Mouse (Mus musculus) CD4-positive, CD25-positive, alpha-beta regulatory T cell, adult 2 months (primary cell): ENCODE measurements around the gene Kcna5.
A peak's percentile ranks its signal among the peaks of the same experiment; 100 is the strongest.

Source experiments
- DNase-seq: peaks from one replicate; pipeline ENCODE4 v3.0.0-alpha.2; 2012; ENCODE audit warnings: low read depth, low spot score

Gene Kcna5

GRCm38 (mm10) chr6:126536926-126537325, 1.7 kb upstream of the Kcna5 start:
- no peak for DNase-seq

DNA sequence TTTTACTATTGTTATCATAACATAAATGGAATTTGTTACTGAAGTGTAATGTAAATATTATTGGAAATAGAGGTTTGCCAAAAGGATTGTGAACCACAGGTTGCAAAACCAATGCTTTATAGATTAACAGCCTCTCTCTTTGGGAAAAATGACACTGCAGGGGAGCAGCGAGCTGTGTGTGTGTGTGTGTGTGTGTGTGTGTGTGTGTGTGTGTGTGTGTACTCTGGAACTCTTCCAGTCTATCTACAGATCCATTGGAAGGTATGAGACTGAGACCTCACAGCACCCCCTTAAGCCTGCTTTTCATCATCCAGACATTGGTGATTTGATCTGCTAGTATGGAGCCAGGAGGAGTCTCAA, 679 bp upstream of the Kcna5 start:
- no peak for DNase-seq

DNA sequence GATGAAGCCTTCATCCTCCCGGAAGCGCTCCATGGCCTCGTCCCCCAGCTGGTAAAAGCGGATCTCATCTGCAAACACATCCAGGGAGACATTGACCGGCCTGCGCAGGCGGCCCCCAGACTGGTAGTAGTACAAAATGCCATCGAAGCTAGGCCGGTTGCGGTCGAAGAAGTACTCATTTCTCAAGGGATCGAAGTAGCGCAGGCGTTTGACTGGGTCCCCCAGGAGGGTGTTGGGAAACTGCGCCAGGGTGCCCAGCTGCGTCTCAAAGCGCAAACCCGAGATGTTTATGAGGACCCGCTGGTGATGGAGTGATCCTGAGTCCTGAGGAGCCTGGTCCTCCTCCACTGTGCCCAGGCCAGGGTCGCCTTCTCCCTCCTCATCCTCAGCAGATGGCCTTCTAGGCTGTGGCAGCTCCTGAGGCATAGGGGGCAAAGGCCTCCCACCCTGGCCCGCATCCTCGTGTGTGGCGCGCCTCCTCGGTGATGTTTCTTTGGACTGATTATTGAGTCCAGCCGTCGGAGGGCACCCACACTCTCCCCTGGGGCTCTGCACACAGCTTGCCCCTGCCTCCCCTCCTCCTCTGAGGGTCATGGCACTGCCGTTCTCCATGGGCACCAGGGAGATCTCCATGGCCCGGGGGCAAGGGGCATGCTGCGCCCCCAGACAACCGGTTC, 543 bp downstream of the Kcna5 start:
- no peak for DNase-seq

DNA sequence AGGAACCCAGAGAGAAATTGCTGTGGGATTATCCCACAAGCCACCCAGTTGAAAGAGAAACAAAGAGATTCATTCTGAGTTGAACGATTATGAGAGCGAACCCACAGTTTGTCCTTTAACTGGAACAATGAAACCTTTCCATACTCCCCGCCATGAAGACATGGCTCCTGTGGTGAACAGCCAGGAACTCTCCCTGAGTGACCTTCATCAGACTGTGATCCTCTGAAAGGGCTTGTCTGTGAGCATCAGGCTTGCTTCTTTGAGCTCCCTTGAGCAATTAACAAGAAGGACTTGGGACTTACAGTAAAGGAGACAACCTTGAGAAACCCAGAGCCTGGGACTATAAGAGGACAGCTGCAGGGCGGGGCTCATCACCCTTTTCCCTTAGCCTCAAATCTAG, 3.9 kb downstream of the Kcna5 start:
- no peak for DNase-seq

DNA sequence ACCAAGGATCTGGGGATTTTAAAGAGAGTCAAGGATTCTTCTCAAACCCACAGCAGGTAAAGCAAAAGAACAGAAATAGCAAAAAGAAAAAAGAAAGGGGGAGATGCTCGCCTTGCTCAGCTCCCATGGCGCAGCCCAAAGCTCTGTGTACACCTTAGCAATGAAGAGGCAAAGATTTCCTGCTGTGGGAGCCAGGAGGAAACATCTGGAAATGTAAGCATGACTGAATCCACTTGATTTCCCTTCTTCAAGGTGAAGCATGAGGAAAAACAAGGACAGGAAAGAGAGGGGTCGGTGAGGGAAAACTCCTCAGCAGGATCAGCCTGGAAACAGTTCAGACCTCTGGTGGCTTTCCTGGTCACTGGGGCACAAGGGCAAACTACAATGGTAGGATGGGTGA, 5.2 kb downstream of the Kcna5 start:
- DNase-seq: no peak

- DNase-seq: no peak
Measured at GRCm38 (mm10) chr6:126514720-126515119, 20.5 kb downstream of the Kcna5 start.

GRCm38 (mm10) chr6:126513714-126514248, 21.4 kb downstream of the Kcna5 start:
- no peak for DNase-seq

DNA sequence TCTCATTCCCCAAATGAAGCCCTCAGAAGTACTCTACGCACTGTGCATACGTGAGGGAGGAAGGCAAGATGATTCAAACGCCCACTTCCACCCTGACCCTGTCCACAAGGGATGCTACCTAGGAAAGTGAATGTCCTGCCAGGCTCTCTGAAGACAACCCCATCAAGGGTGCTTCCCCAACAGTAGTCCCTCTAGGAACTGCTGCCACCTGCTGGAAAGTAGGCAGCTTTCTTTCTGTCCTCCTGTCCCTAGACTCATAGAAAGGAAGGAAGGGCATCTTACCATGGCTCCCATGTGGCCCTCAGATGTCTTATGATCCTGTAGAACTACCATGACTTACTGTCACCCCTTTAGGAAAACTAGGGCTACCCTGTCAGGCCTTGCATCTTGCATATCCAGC, 22.1 kb downstream of the Kcna5 start:
- DNase-seq: no peak

- no peak for DNase-seq
Measured at GRCm38 (mm10) chr6:126508671-126509070, 26.5 kb downstream of the Kcna5 start.

DNA sequence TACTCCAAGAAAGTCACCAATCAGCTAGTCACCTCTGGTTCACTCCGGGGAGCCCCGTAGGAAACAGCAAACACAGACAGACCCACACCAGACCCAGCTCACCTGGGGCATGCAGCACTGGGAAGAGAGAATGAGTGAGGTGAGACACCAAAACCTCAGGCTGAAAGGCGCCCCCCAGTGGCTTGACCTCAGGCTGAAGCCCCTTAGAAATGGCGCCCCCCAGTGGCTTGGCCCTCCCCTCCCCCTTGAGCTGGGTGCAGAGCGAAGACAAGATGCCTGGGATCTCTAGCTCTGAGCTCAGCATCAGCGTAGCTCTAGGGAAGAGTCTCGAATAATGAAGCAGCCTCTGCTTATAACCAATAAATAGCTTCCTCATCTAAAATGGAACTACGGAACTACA, 31.3 kb downstream of the Kcna5 start:
- no peak for DNase-seq

DNA sequence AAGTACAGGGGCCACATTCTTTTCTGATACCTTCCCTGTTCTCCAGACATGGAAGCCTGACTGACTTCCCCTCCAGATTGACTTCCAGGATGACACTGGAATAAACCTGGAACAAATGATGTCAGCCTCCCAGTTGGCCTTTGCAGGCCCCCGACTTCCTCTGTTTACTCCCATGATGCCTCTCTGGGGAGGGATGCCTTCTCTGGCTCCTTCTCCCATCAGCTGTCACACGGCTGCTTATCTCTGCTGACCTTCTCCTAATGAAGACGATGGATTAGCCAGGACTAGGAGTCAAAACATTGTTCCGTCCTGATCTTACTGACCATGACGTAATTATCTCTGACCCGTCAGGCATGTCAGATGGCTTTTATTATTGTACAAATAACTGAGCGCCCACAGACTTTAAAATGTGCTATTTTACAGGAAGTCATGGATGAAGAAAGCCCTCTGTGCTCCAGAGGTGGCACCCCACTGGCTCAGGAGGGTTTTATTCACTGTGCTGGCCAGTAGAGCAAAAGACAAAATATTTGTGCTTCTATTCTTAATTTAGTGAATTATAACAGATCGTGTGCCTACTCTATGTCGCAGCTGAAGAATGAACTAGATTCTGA, 32.4 kb downstream of the Kcna5 start:
- DNase-seq: no peak

DNA sequence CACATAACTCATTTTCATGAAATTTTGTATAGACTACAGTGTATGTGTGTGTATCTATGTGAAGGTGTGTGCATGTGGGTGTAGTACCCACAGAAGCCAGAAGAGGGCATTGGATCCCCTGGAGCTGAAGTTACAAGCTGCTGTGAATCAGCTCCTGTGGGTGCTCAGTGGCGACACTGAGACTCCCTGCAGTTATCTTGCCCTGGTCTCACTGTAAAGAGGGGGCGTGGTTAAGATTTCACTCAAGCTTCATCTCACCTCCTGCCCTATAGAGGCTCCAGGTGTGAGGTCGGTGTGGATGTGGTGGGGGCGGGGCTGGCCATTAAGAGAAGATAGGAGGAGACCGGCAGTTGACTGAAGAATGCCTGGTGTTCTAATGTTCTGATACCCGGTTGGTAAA, 34.2 kb downstream of the Kcna5 start:
- no peak for DNase-seq

- DNase-seq: peak; percentile 42
Measured at GRCm38 (mm10) chr6:126500088-126500487, 35.1 kb downstream of the Kcna5 start.

DNA sequence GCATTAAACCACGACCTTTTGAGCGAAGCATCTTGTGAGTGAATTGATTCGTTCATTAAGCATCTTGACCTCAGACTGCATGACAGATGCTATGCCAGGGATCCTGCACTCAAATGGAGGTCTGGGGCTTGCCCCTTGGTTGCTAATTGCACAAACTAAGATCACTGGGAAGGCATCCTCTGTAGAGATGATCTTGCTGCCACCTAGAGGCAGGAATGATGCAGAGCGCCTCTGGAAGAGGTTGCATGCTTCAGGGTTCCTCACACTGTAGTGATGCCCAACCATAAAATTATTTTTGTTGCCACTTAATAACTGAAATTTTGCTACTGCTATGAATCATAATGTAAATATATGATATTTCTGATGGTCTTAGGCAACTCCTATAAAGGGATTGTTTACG, 37.3 kb downstream of the Kcna5 start:
- no peak for DNase-seq

- no peak for DNase-seq
Measured at GRCm38 (mm10) chr6:126497173-126497839, 37.9 kb downstream of the Kcna5 start.

- no peak for DNase-seq
Measured at GRCm38 (mm10) chr6:126487136-126487535, 48.1 kb downstream of the Kcna5 start.

DNA sequence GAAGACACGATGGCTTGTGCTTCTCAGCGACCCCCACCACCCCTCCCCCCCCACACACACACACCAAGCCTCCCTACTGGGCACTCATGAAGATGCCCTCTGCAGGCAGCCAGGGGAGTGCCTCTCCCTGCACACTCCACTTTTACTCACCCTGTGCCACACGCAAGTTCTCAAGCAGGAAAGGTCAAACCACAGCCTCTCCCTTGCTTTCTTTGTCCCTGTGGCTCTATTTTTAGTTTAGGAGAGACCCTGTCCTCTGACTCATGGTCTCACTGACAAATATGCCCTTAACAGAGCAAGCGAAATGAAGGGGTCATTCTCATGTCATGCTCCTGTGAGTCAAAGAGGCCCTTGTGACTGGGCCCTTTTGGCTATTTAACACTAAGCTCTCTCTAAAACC, 50.3 kb downstream of the Kcna5 start:
- DNase-seq: no peak

DNA sequence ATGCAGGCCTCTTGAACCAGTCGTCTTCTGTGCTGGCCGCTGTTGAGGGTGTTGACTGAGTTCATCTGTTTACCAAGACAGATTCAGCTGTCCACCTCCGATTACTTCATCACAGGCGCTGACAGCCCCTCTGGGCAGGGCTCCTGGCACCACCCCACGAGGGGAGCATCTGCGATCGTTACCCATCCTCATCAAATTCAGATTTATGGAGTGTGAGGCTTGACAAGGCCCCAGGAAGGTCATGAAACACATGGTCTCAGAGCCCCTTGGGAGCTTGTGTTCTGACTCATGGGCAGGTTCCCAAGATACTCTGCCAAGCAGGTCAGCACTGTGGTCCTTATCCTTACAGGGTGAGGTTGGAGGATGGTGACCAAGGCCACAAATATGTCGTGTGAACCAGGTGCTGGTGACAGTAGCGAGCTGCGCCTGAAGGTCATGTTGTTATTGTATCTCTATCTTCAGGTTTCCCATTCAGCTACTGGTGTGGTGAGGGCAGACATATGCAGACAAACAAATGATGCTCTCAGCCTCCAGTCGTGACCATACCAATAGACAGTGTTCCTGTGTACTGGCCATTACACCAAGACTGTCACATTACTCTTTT, 51.8 kb downstream of the Kcna5 start:
- DNase-seq: no peak
